Mouse (Mus musculus) urinary bladder, postnatal 4 days (tissue): ENCODE results near the gene Sash1.

Experiments used
- DNase-seq, 2 experiments: peaks; one replicate each; pipeline ENCODE4 v3.0.0; 2021 to 2022; ENCODE audit warnings: low spot score in 2 of 2

The Sash1 gene

DNA sequence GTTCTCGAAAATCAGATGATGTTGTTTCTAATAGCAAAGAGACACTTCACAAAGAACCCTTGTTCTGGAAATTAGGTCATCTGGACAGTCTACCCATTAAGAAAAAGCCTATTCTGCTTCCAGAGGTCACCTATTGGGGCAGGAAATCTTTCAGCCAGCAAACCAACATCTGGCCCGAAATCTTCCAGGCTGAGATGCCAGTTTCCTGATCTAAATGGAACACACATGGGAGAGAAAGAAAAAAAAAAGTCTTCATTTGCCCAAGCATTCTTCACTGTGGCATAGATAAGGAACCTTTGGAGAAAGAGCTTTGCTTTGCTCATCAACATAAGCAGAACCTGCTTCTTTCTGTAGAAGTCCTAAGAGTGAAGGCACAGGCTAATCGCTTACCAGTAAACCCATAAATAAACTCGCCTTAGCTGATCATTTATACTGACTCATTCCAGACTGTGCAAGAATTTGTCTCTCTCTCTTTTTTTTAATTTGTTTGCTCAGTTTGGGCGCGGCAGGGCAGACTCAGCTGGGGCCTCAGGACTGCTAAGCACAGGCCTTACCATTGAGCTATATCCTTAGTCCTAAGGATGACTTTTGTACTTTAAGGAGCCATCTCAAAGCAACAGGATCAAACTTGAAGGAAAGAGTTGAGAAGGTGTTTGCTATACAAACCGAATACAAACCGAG, 13.1 kb upstream of the Sash1 start:
- no peak for DNase-seq

- DNase-seq, result no peak
Measured at GRCm38 (mm10) chr10:8898099-8898777, 12.4 kb upstream of the Sash1 start.

DNA sequence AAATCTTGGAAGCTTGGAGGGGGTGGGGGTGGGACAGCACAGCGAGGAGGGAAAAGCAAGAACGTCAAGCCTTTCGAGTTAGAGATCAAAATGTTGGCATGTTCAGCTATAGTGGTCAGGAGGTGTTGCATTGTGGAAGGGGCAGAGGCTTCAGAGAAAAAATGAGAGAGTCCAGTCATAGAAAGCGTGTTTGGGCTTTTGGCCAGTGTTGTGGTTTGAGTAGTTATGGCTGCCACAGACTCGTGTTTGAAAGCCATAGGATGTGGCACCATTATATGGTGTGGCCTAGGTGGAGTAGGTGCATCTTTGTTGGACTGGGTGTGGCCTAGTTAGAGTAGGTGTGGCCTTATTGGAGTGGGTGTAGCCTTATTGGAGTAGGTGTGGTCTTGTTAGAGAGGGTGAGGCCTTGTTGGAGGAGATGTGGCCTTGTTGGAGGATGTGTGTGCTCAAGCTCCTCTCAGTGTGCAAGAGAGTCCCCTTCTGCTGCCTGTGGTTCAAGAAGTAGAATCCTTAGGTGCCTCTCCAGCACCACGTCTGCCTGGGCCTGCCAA, 9.2 kb upstream of the Sash1 start:
- no peak for DNase-seq

GRCm38 (mm10) chr10:8890511-8890910, 4.6 kb upstream of the Sash1 start:
- no peak for DNase-seq

DNA sequence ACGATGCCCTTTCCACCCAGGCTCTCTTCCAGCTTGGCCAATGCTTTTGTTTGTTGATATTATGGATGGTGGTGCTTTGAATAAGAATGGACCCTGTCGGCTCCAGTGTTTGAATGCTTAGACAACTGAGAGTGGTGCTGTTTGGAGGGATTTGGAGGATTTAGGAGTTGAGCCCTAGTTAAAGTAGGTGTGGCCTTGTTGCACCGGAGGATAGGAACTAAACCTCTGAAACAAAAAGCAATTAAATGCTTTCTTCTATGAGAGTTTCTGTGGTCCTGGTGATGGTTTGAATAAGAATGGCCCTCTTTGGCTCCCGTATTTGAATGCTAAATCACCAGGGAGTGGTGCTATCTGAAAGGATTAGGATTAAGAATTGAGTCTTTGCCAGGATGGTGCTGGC, 3.5 kb upstream of the Sash1 start:
- no peak for DNase-seq

- no peak for DNase-seq
Measured at GRCm38 (mm10) chr10:8886528-8886854, 621 bp upstream of the Sash1 start.

- no peak for DNase-seq
Measured at GRCm38 (mm10) chr10:8885201-8885600, 669 bp downstream of the Sash1 start.

- no peak for DNase-seq
Measured at GRCm38 (mm10) chr10:8884565-8884964, 1.3 kb downstream of the Sash1 start.

DNA sequence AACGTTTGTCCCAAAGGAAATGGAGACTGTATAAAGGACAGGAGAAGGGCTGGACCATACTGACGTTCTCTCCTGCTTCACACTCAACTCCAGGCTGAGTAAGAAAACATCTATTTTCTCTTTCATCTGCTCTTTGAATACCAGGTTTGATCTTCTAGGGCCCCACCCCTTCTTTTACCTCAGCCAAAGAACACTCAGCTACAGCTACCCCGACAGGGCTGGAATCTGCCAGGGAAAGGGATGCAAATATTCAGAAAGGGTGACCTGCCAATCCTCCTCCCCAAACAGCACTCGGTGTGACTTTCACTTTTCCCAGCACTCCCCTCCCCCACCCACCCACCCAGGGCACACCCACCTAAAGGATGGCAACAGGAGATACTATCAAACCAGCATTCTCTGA, 2.2 kb downstream of the Sash1 start:
- DNase-seq, result no peak

GRCm38 (mm10) chr10:8881736-8882135, 4.1 kb downstream of the Sash1 start:
- DNase-seq, result no peak

- DNase-seq, result no peak
Measured at GRCm38 (mm10) chr10:8880950-8881675, 4.8 kb downstream of the Sash1 start.

GRCm38 (mm10) chr10:8878824-8879223, 7.0 kb downstream of the Sash1 start:
- no peak for DNase-seq

DNA sequence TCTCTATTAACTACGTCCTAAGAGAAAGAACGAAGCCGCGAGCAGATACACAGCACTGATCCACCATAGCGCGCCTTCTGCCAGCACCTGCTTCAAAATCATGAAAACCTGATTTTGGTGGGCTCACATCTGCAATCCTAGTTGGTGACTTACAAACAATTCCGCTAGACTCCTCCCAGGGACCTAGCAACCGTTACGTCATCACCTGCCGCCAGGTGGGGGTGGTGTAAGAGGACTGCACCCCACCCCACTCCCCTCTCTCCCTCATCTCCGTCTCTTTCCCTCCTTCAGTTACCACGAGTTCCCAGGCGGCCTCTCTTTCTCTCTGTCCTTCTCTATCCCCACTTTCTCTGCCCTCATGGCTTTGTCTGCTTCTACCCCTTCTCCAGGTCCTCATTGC, 7.5 kb downstream of the Sash1 start:
- no peak for DNase-seq

DNA sequence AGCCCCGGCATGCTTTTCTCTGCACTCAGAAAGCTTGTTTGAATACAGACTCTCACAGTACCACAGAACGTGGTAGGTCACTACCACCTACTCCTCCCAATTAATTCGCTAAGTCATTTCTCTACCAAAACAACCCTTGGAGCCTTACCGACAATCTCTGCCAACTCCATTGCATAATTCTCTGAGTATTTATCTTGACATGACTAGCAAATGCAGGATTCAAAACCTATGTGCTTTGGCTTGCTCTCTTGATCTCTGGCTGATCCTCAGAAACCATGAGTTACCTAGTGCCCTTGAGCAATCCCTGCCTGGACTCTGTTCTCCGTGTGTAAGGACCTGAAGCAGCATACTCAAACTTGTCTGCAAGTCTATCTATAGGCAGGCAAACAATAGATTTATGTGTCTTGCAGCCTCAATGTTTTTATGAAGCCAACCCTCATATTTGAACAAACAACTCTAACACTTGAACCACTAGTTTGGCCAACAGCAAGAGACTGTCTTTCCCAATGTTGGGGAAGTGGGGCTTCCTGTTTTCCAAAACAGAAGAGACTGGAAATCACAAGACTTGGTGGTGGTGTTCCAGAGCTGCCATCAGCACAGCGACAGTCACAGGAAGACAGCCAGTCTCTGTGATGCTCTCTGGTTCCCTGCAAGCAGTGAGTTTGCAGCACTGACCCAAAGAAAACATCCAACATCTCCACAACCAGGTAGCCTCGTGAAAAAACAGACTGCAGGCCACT, 12.1 kb downstream of the Sash1 start:
- no peak for DNase-seq

DNA sequence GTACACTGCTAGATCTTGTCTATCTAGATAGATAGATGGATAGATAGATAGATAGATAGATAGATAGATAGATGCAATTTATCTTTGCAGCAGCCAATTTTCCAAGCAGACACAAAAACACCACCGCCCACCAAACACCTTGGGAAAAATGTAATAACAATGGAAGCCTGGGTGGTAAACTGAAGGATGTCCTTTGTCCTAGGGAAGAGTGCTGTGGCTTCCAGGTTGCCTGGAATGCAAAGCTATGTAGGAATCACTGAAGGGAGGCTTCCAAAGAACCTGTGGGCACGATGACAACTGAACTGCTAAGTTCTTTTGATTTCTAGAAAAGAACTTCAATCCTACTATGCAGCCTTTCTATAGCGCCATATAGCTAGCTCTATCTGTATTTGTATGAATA, 13.1 kb downstream of the Sash1 start:
- no peak for DNase-seq

GRCm38 (mm10) chr10:8871935-8872334, 13.9 kb downstream of the Sash1 start:
- DNase-seq, result no peak

- no peak for DNase-seq
Measured at GRCm38 (mm10) chr10:8870368-8870767, 15.5 kb downstream of the Sash1 start.

DNA sequence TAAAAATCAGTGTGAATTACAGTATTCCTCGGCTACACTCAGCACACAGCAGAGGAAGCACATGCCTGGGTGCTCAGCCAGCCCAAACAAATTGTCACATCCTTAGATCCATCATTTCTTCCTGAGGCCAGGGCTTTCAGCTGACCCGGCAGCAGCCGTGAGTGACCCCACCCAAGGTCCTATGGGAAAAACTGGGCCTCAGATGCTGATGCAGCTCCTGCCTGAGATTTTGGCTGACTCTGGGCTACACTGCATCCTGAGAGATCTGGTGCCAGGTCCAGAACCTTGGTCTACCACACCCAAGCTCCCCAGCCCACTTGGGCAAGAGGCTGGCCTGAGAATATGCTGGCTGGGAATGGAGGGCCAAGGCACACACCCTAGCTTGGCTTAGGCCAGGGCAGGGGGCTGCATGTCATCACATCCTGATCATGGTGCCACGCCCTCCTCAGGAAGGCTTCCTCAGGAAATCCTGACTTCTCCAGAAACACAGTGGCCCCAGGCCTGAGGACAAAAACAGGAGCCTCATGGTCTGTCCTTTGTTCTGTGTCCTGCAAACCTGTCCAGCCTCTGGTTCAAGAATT, 19.7 kb downstream of the Sash1 start:
- DNase-seq, result no peak

DNA sequence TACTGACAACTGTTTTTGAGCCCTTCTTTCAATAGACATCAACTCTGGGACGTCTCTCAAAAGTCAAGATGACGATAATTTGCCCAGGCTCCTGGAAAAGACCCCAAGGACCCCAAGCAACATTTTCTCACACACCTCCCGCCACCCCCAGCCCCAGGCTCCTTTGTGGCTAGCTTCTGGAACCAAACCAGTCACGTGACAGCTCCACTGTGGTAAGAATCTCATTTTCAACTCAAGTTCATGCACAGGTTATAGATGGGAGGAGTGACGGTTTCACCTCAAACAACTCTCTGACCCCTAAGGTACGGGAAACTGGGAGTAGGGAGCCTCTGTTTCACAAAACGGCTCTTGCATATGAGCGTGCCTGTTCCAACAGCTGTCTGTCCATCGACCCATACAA, 25.2 kb downstream of the Sash1 start:
- no peak for DNase-seq

DNA sequence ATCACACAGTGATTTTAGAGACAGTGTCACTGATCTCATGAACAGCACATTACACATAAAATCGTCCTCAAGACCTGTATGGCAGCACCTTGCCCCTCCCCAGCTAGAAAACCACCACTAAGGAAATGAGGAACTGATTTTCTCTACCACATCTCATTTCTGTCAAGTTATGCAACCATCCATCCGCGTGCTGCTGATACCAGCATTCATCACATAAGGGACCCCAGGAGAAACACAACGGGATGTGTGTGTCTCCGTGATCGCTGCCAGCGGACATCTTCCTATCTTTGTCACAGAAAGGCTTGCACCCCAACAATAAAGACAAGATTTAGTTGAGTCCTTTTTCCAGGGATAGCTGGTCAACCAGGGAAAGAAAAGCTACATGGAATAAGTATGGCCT, 27.2 kb downstream of the Sash1 start:
- DNase-seq, result no peak

DNA sequence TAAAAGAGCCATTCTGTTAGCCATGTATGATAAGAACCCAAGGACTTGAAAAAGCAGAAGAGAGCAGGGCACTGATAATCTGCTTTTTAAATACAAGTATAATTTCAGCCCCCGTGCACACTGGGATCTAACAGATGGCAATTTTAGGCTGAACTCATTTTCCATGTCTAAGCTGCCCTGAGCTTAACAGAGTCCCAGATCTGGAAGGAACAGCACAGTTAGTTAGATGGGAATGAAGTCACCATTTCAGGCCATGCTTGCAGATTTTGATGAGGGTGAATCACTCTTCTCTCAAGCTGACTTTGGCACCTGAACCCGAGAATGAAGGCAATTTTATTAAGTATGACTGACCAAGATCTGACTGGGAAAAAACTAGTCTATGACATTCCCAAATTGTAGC, 28.9 kb downstream of the Sash1 start:
- no peak for DNase-seq

- DNase-seq, result no peak
Measured at GRCm38 (mm10) chr10:8853326-8853725, 32.5 kb downstream of the Sash1 start.
